Mouse (Mus musculus): ENCODE measurements around the gene Inpp5d.

DNA sequence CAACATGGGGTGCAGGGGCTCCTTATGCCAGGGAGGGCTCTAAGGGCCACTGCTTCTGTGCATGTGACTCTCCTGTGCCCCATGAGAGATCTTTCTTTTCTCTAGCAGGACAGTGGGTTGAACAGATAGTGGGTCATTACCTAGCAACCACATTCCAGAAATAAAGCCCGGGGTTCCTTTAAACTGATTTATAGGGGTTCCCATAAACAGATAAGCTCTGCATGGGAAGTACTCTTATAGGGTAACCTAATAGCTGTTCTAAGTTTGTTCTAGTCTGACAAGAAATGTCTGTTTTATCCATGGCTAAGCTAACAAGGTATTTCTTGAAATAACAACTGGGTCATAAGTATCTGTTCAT lies 92.5 kb downstream of the Inpp5d start:
- TF ChIP-seq POLR2A (IDR thresholded peaks at IDR 0.05; ENCODE audit: control insufficient read depth, extremely low read depth, insufficient read depth, low read length, poor library complexity), result no peak
- TF ChIP-seq CTCF (IDR thresholded peaks at IDR 0.05; ENCODE audit: borderline replicate concordance, control insufficient read depth, extremely low read depth, insufficient read depth, low read length, poor library complexity), result no peak
